Mouse (Mus musculus): ENCODE data around the gene Mad2l2. TPM values are rescaled to one million over a fixed set of nuclear protein-coding genes. Genes with fewer than 3 reads are reported as not detected.

The Mad2l2 gene
- polyA plus RNA-seq, 1 experiment from 2014 or later, result 89.9 TPM

- no peak for ATAC-seq (ENCODE audit: low FRiP score)
- Histone ChIP-seq H3K4me2 (replicated peaks) (no peak overlapping the region), H3K9ac (no peak overlapping the region), H3K4me1 (peaks cover 22% of the 10 kb centered on the region), H3K27me3 (no peaks in the 10 kb centered on the region), H3K36me3 (no peaks in the 10 kb centered on the region), H3K9me3 (replicated peaks) (no peaks in the 10 kb centered on the region), H3K4me3 (no peak overlapping the region), H3K27ac (no peak overlapping the region)
- 100% methylated on average over 1 of the region's 1 CpGs for whole genome bisulfite sequencing
These were observed 39.0 kb upstream of the Mad2l2 start for GRCm38 (mm10) chr4:148091181-148091580.

- H3K9me3 ChIP-seq (replicated peaks), result no peaks in the 10 kb centered on the region
- H3K27ac ChIP-seq, result no peak overlapping the region
- H3K36me3 ChIP-seq, result no peaks in the 10 kb centered on the region
- WGBS, result 90% methylated on average over 11 of the region's 11 CpGs
- ATAC-seq (ENCODE audit: low FRiP score), result no peak
- H3K4me2 ChIP-seq (replicated peaks), result no peak overlapping the region
- no peaks in the 10 kb centered on the region for H3K27me3 ChIP-seq
- peaks cover 8% of the 10 kb centered on the region for H3K4me1 ChIP-seq
- H3K9ac ChIP-seq, result no peak overlapping the region
- H3K4me3 ChIP-seq, result no peak overlapping the region
These were observed 37.5 kb upstream of the Mad2l2 start for GRCm38 (mm10) chr4:148092551-148093271.

DNA sequence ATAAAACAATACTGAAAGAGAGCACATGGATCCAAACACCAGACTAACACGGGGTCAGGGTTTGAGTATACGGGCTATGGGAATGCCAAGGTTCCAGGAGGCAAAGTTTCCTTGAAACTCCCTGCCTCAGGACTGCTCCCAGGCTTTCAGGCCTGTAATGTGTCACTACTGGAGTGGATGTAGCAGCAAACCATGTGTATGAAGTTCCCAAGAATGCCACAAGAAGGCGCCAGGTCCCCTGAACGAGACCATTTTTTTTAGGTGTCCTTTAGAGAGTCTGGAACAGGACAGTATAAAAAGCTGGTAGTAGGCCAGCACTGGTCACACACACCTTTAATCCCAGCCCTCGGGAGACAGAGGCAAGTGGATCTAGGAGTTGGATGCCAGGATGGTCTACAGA is 36.0 kb upstream of the Mad2l2 start:
- Histone ChIP-seq H3K4me1 (no peaks in the 10 kb centered on the region), H3K27ac (no peak overlapping the region), H3K9me3 (replicated peaks) (no peaks in the 10 kb centered on the region), H3K4me2 (replicated peaks) (no peak overlapping the region), H3K9ac (no peak overlapping the region), H3K4me3 (no peak overlapping the region), H3K27me3 (no peaks in the 10 kb centered on the region), H3K36me3 (no peaks in the 10 kb centered on the region)
- WGBS, result 86% methylated on average over 5 of the region's 5 CpGs
- no peak for ATAC-seq (ENCODE audit: low FRiP score)

DNA sequence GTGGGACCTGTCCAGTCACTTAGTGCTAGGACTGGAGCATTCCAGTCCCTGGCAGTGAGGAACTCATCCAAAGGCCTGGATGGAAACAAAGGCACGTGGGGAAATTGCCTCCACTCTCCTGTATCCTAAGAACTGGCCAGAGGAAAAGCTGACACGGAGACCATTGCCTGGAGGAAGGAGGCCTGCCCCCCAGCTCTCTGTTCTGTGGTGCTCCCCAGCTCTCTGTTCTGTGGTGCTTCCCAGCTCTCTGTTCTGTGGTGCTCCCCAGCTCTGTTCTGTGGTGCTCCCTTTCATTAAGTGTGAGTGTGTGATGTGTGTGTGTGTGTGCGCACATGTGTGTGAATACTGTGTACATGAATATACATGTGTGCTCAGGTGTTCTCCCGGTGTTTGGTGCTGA is 35.1 kb upstream of the Mad2l2 start:
- H3K36me3 ChIP-seq, result no peaks in the 10 kb centered on the region
- no peak overlapping the region for H3K9ac ChIP-seq
- no peak overlapping the region for H3K27ac ChIP-seq
- 72% methylated on average over 4 of the region's 4 CpGs for WGBS
- no peak overlapping the region for H3K4me3 ChIP-seq
- no peak overlapping the region for H3K4me2 ChIP-seq (replicated peaks)
- ATAC-seq (ENCODE audit: low FRiP score), result no peak
- no peaks in the 10 kb centered on the region for H3K9me3 ChIP-seq (replicated peaks)
- H3K27me3 ChIP-seq, result no peaks in the 10 kb centered on the region
- H3K4me1 ChIP-seq, result no peaks in the 10 kb centered on the region

GRCm38 (mm10) chr4:148097936-148098335 is 32.2 kb upstream of the Mad2l2 start:
- Histone ChIP-seq H3K27me3 (no peaks in the 10 kb centered on the region), H3K9me3 (replicated peaks) (no peaks in the 10 kb centered on the region), H3K9ac (no peak overlapping the region), H3K4me1 (peaks cover 11% of the 10 kb centered on the region), H3K27ac (no peak overlapping the region), H3K4me2 (replicated peaks) (no peak overlapping the region), H3K36me3 (peaks cover 5% of the 10 kb centered on the region; the same call in 1 of the 2 replicates), H3K4me3 (no peak overlapping the region)
- 100% methylated on average over 2 of the region's 2 CpGs for WGBS
- no peak for ATAC-seq (ENCODE audit: low FRiP score)

DNA sequence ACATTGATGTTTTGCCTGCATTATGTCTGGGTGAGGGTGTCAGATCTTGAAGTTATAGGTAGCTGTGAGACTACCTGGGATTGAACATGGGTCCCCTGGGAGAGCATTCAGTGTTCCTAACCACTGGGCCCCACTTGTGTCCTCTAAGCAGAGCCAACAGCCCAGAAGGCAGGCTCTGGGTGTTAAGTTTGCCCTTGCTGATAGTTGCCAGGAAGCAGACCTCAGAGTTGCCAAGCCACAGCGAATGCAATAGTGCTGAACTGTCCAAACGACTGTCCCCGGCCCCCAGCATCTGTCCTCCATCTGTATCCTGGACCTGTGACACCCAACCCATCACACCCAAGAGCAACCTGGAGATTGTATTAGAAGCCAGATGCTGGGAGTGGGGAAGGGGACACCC is 31.5 kb upstream of the Mad2l2 start:
- H3K27me3 ChIP-seq, result no peaks in the 10 kb centered on the region
- H3K4me3 ChIP-seq, result no peak overlapping the region
- peaks cover 5% of the 10 kb centered on the region for H3K36me3 ChIP-seq
- ATAC-seq (ENCODE audit: low FRiP score), result no peak
- no peak overlapping the region for H3K27ac ChIP-seq
- peaks cover 11% of the 10 kb centered on the region for H3K4me1 ChIP-seq
- no peaks in the 10 kb centered on the region for H3K9me3 ChIP-seq (replicated peaks)
- 90% methylated on average over 3 of the region's 3 CpGs for WGBS
- no peak overlapping the region for H3K4me2 ChIP-seq (replicated peaks)
- H3K9ac ChIP-seq, result peak overlapping the region; percentile 42; the same call in 1 of the 2 replicates

GRCm38 (mm10) chr4:148101801-148102527 is 28.2 kb upstream of the Mad2l2 start:
- Histone ChIP-seq H3K4me2 (replicated peaks) (peak overlapping the region; percentile 48), H3K9me3 (replicated peaks) (no peaks in the 10 kb centered on the region), H3K4me1 (peaks cover 11% of the 10 kb centered on the region), H3K27me3 (no peaks in the 10 kb centered on the region), H3K4me3 (peak overlapping the region; percentile 16), H3K27ac (peak overlapping the region; percentile 73; the same call in 1 of the 2 replicates), H3K9ac (peak overlapping the region; percentile 47), H3K36me3 (peaks cover 10% of the 10 kb centered on the region)
- 18% methylated on average over 29 of the region's 29 CpGs for WGBS
- ATAC-seq (ENCODE audit: low FRiP score), result peak; percentile 89

GRCm38 (mm10) chr4:148104146-148104545 is 26.0 kb upstream of the Mad2l2 start:
- no peak overlapping the region for H3K4me2 ChIP-seq (replicated peaks)
- H3K9me3 ChIP-seq (replicated peaks), result no peaks in the 10 kb centered on the region
- no peak overlapping the region for H3K9ac ChIP-seq
- no peak for ATAC-seq (ENCODE audit: low FRiP score)
- no peaks in the 10 kb centered on the region for H3K27me3 ChIP-seq
- WGBS, result 85% methylated on average over 3 of the region's 3 CpGs
- no peak overlapping the region for H3K4me3 ChIP-seq
- no peak overlapping the region for H3K27ac ChIP-seq
- peaks cover 14% of the 10 kb centered on the region for H3K36me3 ChIP-seq
- H3K4me1 ChIP-seq, result peaks cover 23% of the 10 kb centered on the region

- Histone ChIP-seq H3K36me3 (peaks cover 30% of the 10 kb centered on the region), H3K9ac (0 out of 2 replicates have a peak overlapping the region, but pooled peaks have one; percentile 41)
These were observed 22.4 kb upstream of the Mad2l2 start for GRCm38 (mm10) chr4:148107621-148108291.

DNA sequence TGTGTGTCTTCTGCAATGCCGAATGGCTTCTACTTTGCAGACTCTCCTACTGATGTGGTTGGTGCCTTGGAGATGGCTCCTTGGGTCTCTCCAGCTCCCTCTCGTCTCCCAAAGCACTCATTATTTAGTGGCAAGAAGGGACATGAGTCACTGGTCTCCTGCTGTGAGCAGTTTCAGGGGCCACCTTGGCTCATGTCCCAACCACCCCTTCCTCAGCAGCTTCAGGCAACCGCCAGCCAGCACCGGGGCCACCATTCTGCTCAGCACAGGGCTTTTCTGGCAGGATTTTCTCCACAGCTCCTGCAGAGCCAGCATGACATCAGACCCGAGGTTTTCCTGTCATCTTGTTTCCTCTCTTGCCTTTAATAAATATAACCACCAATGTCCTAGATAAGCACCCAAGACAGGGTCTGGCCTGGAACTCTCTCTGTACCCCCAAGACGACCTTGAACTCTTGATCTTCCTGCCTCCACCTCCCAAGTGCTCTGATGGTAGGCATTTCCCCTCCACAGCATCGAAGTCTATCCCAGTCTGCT is 21.6 kb upstream of the Mad2l2 start:
- H3K36me3 ChIP-seq, result peaks cover 35% of the 10 kb centered on the region
- no peak for ATAC-seq (ENCODE audit: low FRiP score)
- H3K27me3 ChIP-seq, result no peaks in the 10 kb centered on the region
- 63% methylated on average over 7 of the region's 7 CpGs for WGBS
- H3K9me3 ChIP-seq (replicated peaks), result no peaks in the 10 kb centered on the region
- H3K27ac ChIP-seq, result peak overlapping the region; percentile 62
- H3K4me3 ChIP-seq, result no peak overlapping the region
- no peak overlapping the region for H3K4me2 ChIP-seq (replicated peaks)
- H3K9ac ChIP-seq, result no peak overlapping the region
- H3K4me1 ChIP-seq, result peaks cover 13% of the 10 kb centered on the region

More at GRCm38 (mm10) chr4:148107621-148108291, 22.4 kb upstream of the Mad2l2 start:
- H3K27ac ChIP-seq, result peak overlapping the region; percentile 62
- peak; percentile 76 for ATAC-seq (ENCODE audit: low FRiP score)
- peaks cover 13% of the 10 kb centered on the region for H3K4me1 ChIP-seq
- 37% methylated on average over 22 of the region's 22 CpGs for WGBS
- H3K4me2 ChIP-seq (replicated peaks), result 0 out of 2 replicates have a peak overlapping the region, but pooled peaks have one; percentile 0
- no peaks in the 10 kb centered on the region for H3K27me3 ChIP-seq
- H3K4me3 ChIP-seq, result no peak overlapping the region
- no peaks in the 10 kb centered on the region for H3K9me3 ChIP-seq (replicated peaks)

GRCm38 (mm10) chr4:148109215-148109614 is 21.0 kb upstream of the Mad2l2 start:
- H3K9me3 ChIP-seq (replicated peaks), result no peaks in the 10 kb centered on the region
- no peak overlapping the region for H3K9ac ChIP-seq
- no peak overlapping the region for H3K4me2 ChIP-seq (replicated peaks)
- H3K27me3 ChIP-seq, result peaks cover 4% of the 10 kb centered on the region; the same call in 1 of the 2 replicates
- no peak overlapping the region for H3K4me3 ChIP-seq
- WGBS, result 87% methylated on average over 5 of the region's 5 CpGs
- H3K27ac ChIP-seq, result no peak overlapping the region
- no peak for ATAC-seq (ENCODE audit: low FRiP score)
- H3K36me3 ChIP-seq, result peaks cover 39% of the 10 kb centered on the region
- H3K4me1 ChIP-seq, result peaks cover 13% of the 10 kb centered on the region

DNA sequence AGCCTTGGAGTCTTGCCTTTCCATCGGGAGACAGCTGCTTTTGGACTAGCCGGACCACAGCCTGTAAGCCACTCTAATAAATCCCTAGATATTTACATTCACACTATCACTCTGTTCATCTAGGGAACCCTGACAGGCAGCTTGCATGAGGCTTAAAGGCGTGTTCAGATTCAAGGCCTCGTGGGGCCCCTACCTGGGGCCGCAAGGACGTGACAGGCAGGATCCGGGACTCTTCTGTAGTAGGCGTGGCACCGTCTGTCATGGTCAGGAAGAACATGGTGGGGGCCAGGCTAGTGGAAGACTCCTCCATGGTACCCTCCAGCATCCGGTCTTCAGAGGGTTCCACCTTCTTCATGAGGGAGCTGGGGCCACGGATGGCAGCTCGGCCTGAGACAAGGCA is 17.7 kb upstream of the Mad2l2 start:
- Histone ChIP-seq H3K27me3 (peaks cover 4% of the 10 kb centered on the region; the same call in 1 of the 2 replicates), H3K9ac (no peak overlapping the region), H3K4me2 (replicated peaks) (no peak overlapping the region), H3K36me3 (peaks cover 36% of the 10 kb centered on the region), H3K9me3 (replicated peaks) (peaks cover 2% of the 10 kb centered on the region), H3K4me1 (peaks cover 22% of the 10 kb centered on the region), H3K4me3 (no peak overlapping the region), H3K27ac (no peak overlapping the region)
- ATAC-seq (ENCODE audit: low FRiP score), result no peak
- WGBS, result 83% methylated on average over 12 of the region's 12 CpGs

All from hindbrain, embryonic 12.5 days (tissue).